8 mouse cellular contexts compared by ENCODE assay signal in genomic region chr4:55005066-55005465, GRCm38 (mm10).
DNase-seq lines count a peak whose midpoint lies in the region; ATAC-seq lines count a peak whose summit lies in the region.

No protein-coding gene starts in this region.

- DNase-seq in adrenal gland, postnatal 14 days: peak; percentile 30
- no peak for DNase-seq in adrenal gland, postnatal 25 days
- DNase-seq in hindbrain, embryonic 10.5 days (ENCODE audit: low spot score): peak; percentile 41
- DNase-seq in limb, embryonic 11.5 days (ENCODE audit: low spot score): peak; percentile 29
- DNase-seq in right cerebral cortex, postnatal 14 days: no peak
- no peak for DNase-seq in thymus, postnatal 36 days

- WGBS in embryonic facial prominence, embryonic 12.5 days: 28% methylated on average over 4 of the region's 4 CpGs
- WGBS in hindbrain, embryonic 10.5 days: 17% methylated on average over 4 of the region's 4 CpGs
- 20% methylated on average over 4 of the region's 4 CpGs for WGBS in limb, embryonic 11.5 days
- WGBS in midbrain, embryonic 15.5 days: 9% methylated on average over 4 of the region's 4 CpGs

- no peaks in the 10 kb centered on the region for H3K9me3 ChIP-seq in embryonic facial prominence, embryonic 12.5 days
- H3K9me3 ChIP-seq in hindbrain, embryonic 10.5 days: no peaks in the 10 kb centered on the region
- H3K9me3 ChIP-seq in limb, embryonic 11.5 days (ENCODE audit: control insufficient read depth, low read length): no peaks in the 10 kb centered on the region
- no peaks in the 10 kb centered on the region for H3K9me3 ChIP-seq in midbrain, embryonic 15.5 days

- no peak overlapping the region for H3K9ac ChIP-seq in embryonic facial prominence, embryonic 12.5 days
- H3K9ac ChIP-seq in limb, embryonic 11.5 days (ENCODE audit: low read length): peak overlapping the region; percentile 19; the same call in 1 of the 2 replicates
- no peak overlapping the region for H3K9ac ChIP-seq in midbrain, embryonic 15.5 days

- H3K27me3 ChIP-seq in embryonic facial prominence, embryonic 12.5 days: no peaks in the 10 kb centered on the region
- H3K27me3 ChIP-seq in hindbrain, embryonic 10.5 days (ENCODE audit: insufficient read depth, poor library complexity, severe bottlenecking): no peaks in the 10 kb centered on the region
- no peaks in the 10 kb centered on the region for H3K27me3 ChIP-seq in limb, embryonic 11.5 days (ENCODE audit: control insufficient read depth, insufficient read depth, low read length)
- H3K27me3 ChIP-seq in midbrain, embryonic 15.5 days (replicated peaks): no peaks in the 10 kb centered on the region

- H3K4me2 ChIP-seq in embryonic facial prominence, embryonic 12.5 days (replicated peaks): peak overlapping the region; percentile 28
- H3K4me2 ChIP-seq in limb, embryonic 11.5 days (ENCODE audit: low read depth, severe bottlenecking): no peak overlapping the region
- H3K4me2 ChIP-seq in midbrain, embryonic 15.5 days: peak overlapping the region; percentile 33

- H3K4me1 ChIP-seq in embryonic facial prominence, embryonic 12.5 days: peaks cover 25% of the 10 kb centered on the region
- H3K4me1 ChIP-seq in hindbrain, embryonic 10.5 days (replicated peaks): peaks cover 37% of the 10 kb centered on the region
- peaks cover 21% of the 10 kb centered on the region for H3K4me1 ChIP-seq in limb, embryonic 11.5 days (ENCODE audit: control insufficient read depth, insufficient read depth, low read length)
- H3K4me1 ChIP-seq in midbrain, embryonic 15.5 days: peaks cover 28% of the 10 kb centered on the region

- peaks cover 32% of the 10 kb centered on the region for H3K36me3 ChIP-seq in embryonic facial prominence, embryonic 12.5 days
- peaks cover 73% of the 10 kb centered on the region for H3K36me3 ChIP-seq in hindbrain, embryonic 10.5 days
- H3K36me3 ChIP-seq in limb, embryonic 11.5 days (ENCODE audit: control insufficient read depth, insufficient read depth, low read length): peaks cover 13% of the 10 kb centered on the region
- H3K36me3 ChIP-seq in midbrain, embryonic 15.5 days (replicated peaks): peaks cover 24% of the 10 kb centered on the region

- H3K4me3 ChIP-seq in embryonic facial prominence, embryonic 12.5 days: no peak overlapping the region
- H3K4me3 ChIP-seq in hindbrain, embryonic 10.5 days: peak overlapping the region; percentile 14
- H3K4me3 ChIP-seq in limb, embryonic 11.5 days (ENCODE audit: low read depth, low read length): no peak overlapping the region
- no peak overlapping the region for H3K4me3 ChIP-seq in midbrain, embryonic 15.5 days

- H3K27ac ChIP-seq in embryonic facial prominence, embryonic 12.5 days: peak overlapping the region; percentile 87
- peak overlapping the region; percentile 85 for H3K27ac ChIP-seq in hindbrain, embryonic 10.5 days
- H3K27ac ChIP-seq in limb, embryonic 11.5 days (replicated peaks; ENCODE audit: low read depth, low read length): no peak overlapping the region
- H3K27ac ChIP-seq in midbrain, embryonic 15.5 days: peak overlapping the region; percentile 85

- ATAC-seq in embryonic facial prominence, embryonic 12.5 days (ENCODE audit: insufficient number of reproducible peaks, insufficient read depth, low FRiP score, low TSS enrichment): 0 out of 2 replicates have a peak, but pooled peaks have one; percentile 32
- ATAC-seq in limb, embryonic 11.5 days (ENCODE audit: insufficient number of reproducible peaks, low FRiP score, low TSS enrichment, low read depth): no peak
- peak; percentile 75 for ATAC-seq in midbrain, embryonic 15.5 days (replicated peaks)

Comparison
In these comparisons a context has a peak if more than half of its experiments do, and no peak if none do; other contexts are left out.
1. DNase-seq: peak in adrenal gland, postnatal 14 days (single experiment), hindbrain, embryonic 10.5 days (single experiment) and limb, embryonic 11.5 days (single experiment); none in adrenal gland, postnatal 25 days (single experiment), right cerebral cortex, postnatal 14 days (single experiment) and thymus, postnatal 36 days (0 of 2).